Mouse (Mus musculus): ENCODE results near the gene Ube2g2.

DNA sequence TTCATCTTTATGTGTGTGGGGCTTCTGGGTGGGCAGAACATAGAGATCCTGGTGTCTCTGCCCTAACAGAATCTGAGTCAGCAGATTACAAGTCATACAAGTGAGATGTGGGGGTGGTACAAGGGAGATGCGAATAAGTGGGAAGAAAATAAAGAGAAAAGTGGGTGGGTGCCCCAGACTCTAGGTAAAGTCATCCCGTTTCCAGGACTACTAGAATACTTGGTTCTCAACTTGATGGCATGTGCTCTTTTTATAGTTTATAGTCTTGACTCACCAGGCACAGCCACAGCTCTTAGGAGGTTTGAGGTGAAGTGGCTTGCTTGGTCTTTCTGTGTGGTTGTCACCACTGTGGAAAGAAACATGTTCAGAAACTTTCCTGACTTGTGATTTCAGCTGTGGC lies 26.0 kb upstream of the Ube2g2 start:
- TF ChIP-seq POLR2A (IDR thresholded peaks at IDR 0.05; ENCODE audit: insufficient read depth, low read depth, low read length) (no peak), EP300 (IDR thresholded peaks at IDR 0.05; ENCODE audit: insufficient read depth, low read depth, low read length) (no peak)
